Mouse (Mus musculus): ENCODE results near the gene Zmiz1. TPM values are rescaled to one million over a fixed set of nuclear protein-coding genes. Genes with fewer than 3 reads are reported as not detected.
A peak's percentile ranks its signal among the peaks of the same experiment; 100 is the strongest.

The Zmiz1 gene
- polyA plus RNA-seq, 1 experiment, result 99.2 TPM

DNA sequence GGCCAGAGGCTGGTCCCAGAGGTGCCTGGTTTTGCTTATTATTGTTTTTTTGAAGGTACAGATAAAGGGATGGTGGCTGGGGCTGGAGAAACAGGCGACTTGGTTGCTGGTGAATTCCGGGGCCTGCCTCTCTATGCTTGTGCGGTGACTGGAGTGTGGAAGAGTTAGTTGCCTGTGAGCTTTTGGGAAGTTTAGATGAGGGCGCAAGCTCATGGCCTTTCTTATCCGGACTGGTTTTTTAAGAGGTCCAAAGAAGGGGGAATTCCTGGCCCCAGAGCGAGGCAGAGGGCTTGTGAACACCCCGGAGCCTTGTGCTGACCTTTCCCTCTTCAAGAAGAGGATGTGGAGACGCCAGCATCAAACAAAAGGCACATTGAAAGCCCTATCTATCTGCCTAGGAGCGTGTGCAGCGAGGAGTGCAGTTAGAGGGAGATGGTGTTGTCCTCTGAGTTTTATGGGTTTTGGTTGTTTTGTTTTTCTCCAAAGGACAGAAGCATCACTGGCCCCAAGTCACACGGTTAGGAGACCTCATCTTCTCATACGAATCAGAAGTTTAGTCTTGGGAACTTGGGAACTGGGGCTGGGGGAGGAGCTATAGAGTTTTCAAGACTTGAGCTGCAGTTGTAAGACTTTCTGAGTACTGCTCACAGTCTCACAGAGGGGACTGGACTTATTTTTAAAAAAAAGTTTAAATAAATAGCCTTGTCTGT, 2.8 kb downstream of the Zmiz1 start:
- H3K4me1 ChIP-seq (ENCODE audit: control insufficient read depth, insufficient read depth, low read length), result peaks cover 44% of the 10 kb centered on the region
- TF ChIP-seq CTCF (IDR thresholded peaks at IDR 0.05; ENCODE audit: low read depth, low read length), result no peak
- TF ChIP-seq POLR2A (IDR thresholded peaks at IDR 0.05; ENCODE audit: borderline replicate concordance, low read depth, low read length), result no peak
- peak overlapping the region; percentile 91 for H3K27ac ChIP-seq (ENCODE audit: insufficient read depth, low read depth, low read length)
- peak overlapping the region; percentile 81 for H3K4me3 ChIP-seq (ENCODE audit: insufficient read depth, low read length)

GRCm38 (mm10) chr14:25462975-25463374, 4.0 kb downstream of the Zmiz1 start:
- H3K27ac ChIP-seq (ENCODE audit: insufficient read depth, low read depth, low read length), result peak overlapping the region; percentile 91
- H3K4me1 ChIP-seq (ENCODE audit: control insufficient read depth, insufficient read depth, low read length), result peaks cover 54% of the 10 kb centered on the region
- TF ChIP-seq CTCF (IDR thresholded peaks at IDR 0.05; ENCODE audit: low read depth, low read length) (no peak), POLR2A (IDR thresholded peaks at IDR 0.05; ENCODE audit: borderline replicate concordance, low read depth, low read length) (no peak)
- no peak overlapping the region for H3K4me3 ChIP-seq (ENCODE audit: insufficient read depth, low read length)

GRCm38 (mm10) chr14:25463919-25464318, 4.9 kb downstream of the Zmiz1 start:
- TF ChIP-seq CTCF (IDR thresholded peaks at IDR 0.05; ENCODE audit: low read depth, low read length), result no peak
- TF ChIP-seq POLR2A (IDR thresholded peaks at IDR 0.05; ENCODE audit: borderline replicate concordance, low read depth, low read length), result no peak
- H3K4me3 ChIP-seq (ENCODE audit: insufficient read depth, low read length), result no peak overlapping the region
- H3K27ac ChIP-seq (ENCODE audit: insufficient read depth, low read depth, low read length), result no peak overlapping the region
- peaks cover 63% of the 10 kb centered on the region for H3K4me1 ChIP-seq (ENCODE audit: control insufficient read depth, insufficient read depth, low read length)

DNA sequence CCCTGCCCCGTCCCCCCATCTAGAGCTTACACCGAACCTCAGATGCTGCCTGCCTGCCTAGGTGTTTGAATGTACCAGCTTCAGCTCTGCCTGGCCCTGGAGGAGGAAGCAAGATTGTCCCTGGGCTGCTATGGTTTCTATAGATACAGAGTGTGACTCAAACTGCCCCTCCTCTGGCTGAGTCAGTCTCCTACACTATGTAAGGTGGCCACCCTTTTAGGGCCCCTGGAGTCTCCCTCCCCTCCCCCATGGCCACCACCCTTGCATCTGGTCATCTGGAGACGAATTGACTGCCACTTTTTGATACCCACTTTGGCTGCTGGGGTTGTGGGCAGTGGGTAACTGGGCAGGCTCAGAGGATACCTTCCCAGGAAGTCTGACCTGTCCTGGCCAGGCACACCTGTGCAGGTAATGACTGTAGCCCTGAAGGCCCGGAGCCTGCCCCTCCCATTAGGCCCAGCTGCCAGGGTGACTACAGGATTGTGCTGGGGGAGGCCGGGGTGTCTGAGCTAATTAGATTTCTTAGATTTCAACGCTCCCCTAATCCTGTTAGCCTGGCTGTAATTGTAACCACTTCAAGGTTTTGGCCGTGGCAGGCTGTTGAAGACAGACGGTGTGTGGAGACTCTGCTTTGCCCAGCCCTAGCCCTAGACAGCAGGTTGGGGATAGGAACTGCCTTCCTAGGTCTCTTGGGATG, 5.8 kb downstream of the Zmiz1 start:
- peak overlapping the region; percentile 7; the same call in 1 of the 2 replicates for H3K4me3 ChIP-seq (ENCODE audit: insufficient read depth, low read length)
- H3K27ac ChIP-seq (ENCODE audit: insufficient read depth, low read depth, low read length), result peak overlapping the region; percentile 27
- peaks cover 71% of the 10 kb centered on the region for H3K4me1 ChIP-seq (ENCODE audit: control insufficient read depth, insufficient read depth, low read length)
- TF ChIP-seq POLR2A (IDR thresholded peaks at IDR 0.05; ENCODE audit: borderline replicate concordance, low read depth, low read length) (no peak), CTCF (IDR thresholded peaks at IDR 0.05; ENCODE audit: low read depth, low read length) (no peak)

GRCm38 (mm10) chr14:25466361-25466760, 7.4 kb downstream of the Zmiz1 start:
- Histone ChIP-seq H3K27ac (ENCODE audit: insufficient read depth, low read depth, low read length) (peak overlapping the region; percentile 50), H3K4me3 (ENCODE audit: insufficient read depth, low read length) (0 out of 2 replicates have a peak overlapping the region, but pooled peaks have one; percentile 5), H3K4me1 (ENCODE audit: control insufficient read depth, insufficient read depth, low read length) (peaks cover 85% of the 10 kb centered on the region)
- TF ChIP-seq POLR2A (IDR thresholded peaks at IDR 0.05; ENCODE audit: borderline replicate concordance, low read depth, low read length) (no peak), CTCF (IDR thresholded peaks at IDR 0.05; ENCODE audit: low read depth, low read length) (no peak)

- H3K4me1 ChIP-seq (ENCODE audit: control insufficient read depth, insufficient read depth, low read length), result peaks cover 91% of the 10 kb centered on the region
These were observed 9.1 kb downstream of the Zmiz1 start for GRCm38 (mm10) chr14:25467911-25468668.

GRCm38 (mm10) chr14:25468891-25469529, 10.0 kb downstream of the Zmiz1 start:
- Histone ChIP-seq H3K27ac (ENCODE audit: insufficient read depth, low read depth, low read length) (peak overlapping the region; percentile 98), H3K4me1 (ENCODE audit: control insufficient read depth, insufficient read depth, low read length) (peaks cover 91% of the 10 kb centered on the region), H3K4me3 (ENCODE audit: insufficient read depth, low read length) (no peak overlapping the region)
- no peak for TF ChIP-seq CTCF (IDR thresholded peaks at IDR 0.05; ENCODE audit: low read depth, low read length)

More at GRCm38 (mm10) chr14:25467911-25468668, 9.1 kb downstream of the Zmiz1 start:
- Histone ChIP-seq H3K27ac (ENCODE audit: insufficient read depth, low read depth, low read length) (peak overlapping the region; percentile 98), H3K4me3 (ENCODE audit: insufficient read depth, low read length) (no peak overlapping the region)
- no peak for TF ChIP-seq CTCF (IDR thresholded peaks at IDR 0.05; ENCODE audit: low read depth, low read length)
- TF ChIP-seq POLR2A (IDR thresholded peaks at IDR 0.05; ENCODE audit: borderline replicate concordance, low read depth, low read length), result no peak

DNA sequence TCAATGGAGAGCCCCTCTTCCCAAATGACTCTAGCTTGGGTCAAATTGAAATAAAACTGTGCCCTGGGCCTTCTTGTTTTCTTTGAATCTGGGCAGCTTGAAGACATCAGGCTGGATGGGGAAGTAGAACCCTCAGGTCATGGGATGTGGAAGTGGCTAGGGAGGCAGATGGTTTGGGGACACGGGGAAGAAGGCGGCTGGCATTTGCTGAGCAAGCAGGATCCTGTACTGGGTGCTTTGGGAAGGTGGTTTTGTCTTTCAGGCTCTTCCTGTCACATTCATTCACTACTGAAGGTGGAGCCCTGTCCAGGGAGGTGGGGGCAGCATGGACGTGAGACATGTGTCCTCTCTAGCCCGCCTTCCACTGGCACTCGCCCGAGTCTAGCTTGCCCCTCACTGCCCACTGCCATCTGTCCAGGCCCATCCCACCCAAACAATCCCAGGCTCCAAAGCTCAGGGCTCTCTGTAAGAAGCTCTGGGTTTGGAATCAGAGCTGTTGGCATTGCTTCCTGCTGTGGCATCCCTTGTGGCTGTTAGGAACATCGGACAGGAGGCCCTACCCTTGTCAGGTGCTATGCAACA, 11.3 kb downstream of the Zmiz1 start:
- H3K27ac ChIP-seq (ENCODE audit: insufficient read depth, low read depth, low read length), result peak overlapping the region; percentile 98

GRCm38 (mm10) chr14:25471035-25471434, 12.1 kb downstream of the Zmiz1 start:
- H3K4me1 ChIP-seq (ENCODE audit: control insufficient read depth, insufficient read depth, low read length), result peaks cover 92% of the 10 kb centered on the region
- no peak for TF ChIP-seq CTCF (IDR thresholded peaks at IDR 0.05; ENCODE audit: low read depth, low read length)
- no peak for TF ChIP-seq POLR2A (IDR thresholded peaks at IDR 0.05; ENCODE audit: borderline replicate concordance, low read depth, low read length)
- H3K4me3 ChIP-seq (ENCODE audit: insufficient read depth, low read length), result no peak overlapping the region
- peak overlapping the region; percentile 98 for H3K27ac ChIP-seq (ENCODE audit: insufficient read depth, low read depth, low read length)

More for the DNA sequence above, 11.3 kb downstream of the Zmiz1 start:
- no peak overlapping the region for H3K4me3 ChIP-seq (ENCODE audit: insufficient read depth, low read length)
- H3K4me1 ChIP-seq (ENCODE audit: control insufficient read depth, insufficient read depth, low read length), result peaks cover 92% of the 10 kb centered on the region
- TF ChIP-seq POLR2A (IDR thresholded peaks at IDR 0.05; ENCODE audit: borderline replicate concordance, low read depth, low read length), result no peak
- no peak for TF ChIP-seq CTCF (IDR thresholded peaks at IDR 0.05; ENCODE audit: low read depth, low read length)

Data from bone marrow macrophage, adult 2 months (primary cell).